ENCODE assay signal across 27 mouse cellular contexts in genomic region chr3:47051563-47051962, GRCm38 (mm10).
"Had no signal": no experiment of that assay in that cellular context is flagged by ENCODE, and none has a peak within 500 bp of the region (broad histone marks: within the 10 kb centered on the region; RNA-seq: fewer than 3 reads in every experiment).

No protein-coding gene starts in this region.

- H3K9ac ChIP-seq: heart, embryonic 12.5 days; hindbrain, embryonic 12.5 days; hindbrain, embryonic 14.5 days; intestine, embryonic 15.5 days; limb, embryonic 12.5 days; liver, embryonic 13.5 days had no signal

- H3K4me1 ChIP-seq: heart, embryonic 10.5 days; heart, embryonic 12.5 days; hindbrain, embryonic 10.5 days; hindbrain, embryonic 12.5 days; intestine, embryonic 15.5 days; limb, embryonic 10.5 days; limb, embryonic 12.5 days; liver, embryonic 13.5 days had no signal

- DNase-seq: gastrocnemius, adult 2 months; gastrocnemius, postnatal 10 days; gastrocnemius, postnatal 25 days; heart, adult 11 months; heart, postnatal 10 days; heart, postnatal 4 days; kidney, adult 18-20 months; kidney, adult 8-10 months; kidney, postnatal 10 days; kidney, postnatal 25 days; kidney, postnatal 4 days; liver; liver, embryonic 13.5 days had no signal

- H3K4me2 ChIP-seq: heart, embryonic 12.5 days; hindbrain, embryonic 12.5 days; hindbrain, embryonic 14.5 days; intestine, embryonic 15.5 days; limb, embryonic 12.5 days; liver, embryonic 11.5 days; liver, embryonic 13.5 days had no signal

- ATAC-seq: hindbrain, embryonic 16.5 days; inflammation-experienced regulatory T-cells, adult 6 months; intestine, embryonic 15.5 days; intestine, postnatal 0 days had no signal

- H3K27me3 ChIP-seq: heart, embryonic 12.5 days; hindbrain, embryonic 12.5 days; intestine, embryonic 15.5 days; limb, embryonic 12.5 days; liver, embryonic 13.5 days had no signal

- H3K4me3 ChIP-seq: gastrocnemius, adult 2 months; heart, embryonic 10.5 days; heart, embryonic 12.5 days; hindbrain, embryonic 10.5 days; hindbrain, embryonic 12.5 days; intestine, embryonic 15.5 days; layer of hippocampus, adult 2 months; left cerebral cortex, adult 2 months; limb, embryonic 10.5 days; limb, embryonic 12.5 days; liver, embryonic 13.5 days had no signal

- H3K27ac ChIP-seq: gastrocnemius, adult 2 months; heart, embryonic 10.5 days; hindbrain, embryonic 10.5 days; hindbrain, embryonic 12.5 days; hindbrain, embryonic 14.5 days; intestine, embryonic 15.5 days; layer of hippocampus, adult 2 months; left cerebral cortex, adult 2 months; limb, embryonic 10.5 days; limb, embryonic 12.5 days; liver, embryonic 13.5 days had no signal

- H3K36me3 ChIP-seq: heart, embryonic 10.5 days; heart, embryonic 12.5 days; hindbrain, embryonic 10.5 days; hindbrain, embryonic 12.5 days; intestine, embryonic 15.5 days; limb, embryonic 10.5 days; limb, embryonic 12.5 days; liver, embryonic 13.5 days had no signal

- H3K9me3 ChIP-seq: heart, embryonic 10.5 days; heart, embryonic 12.5 days; hindbrain, embryonic 10.5 days; hindbrain, embryonic 12.5 days; intestine, embryonic 15.5 days; limb, embryonic 10.5 days; limb, embryonic 12.5 days; liver, embryonic 13.5 days had no signal
